Mouse (Mus musculus) CH12.LX (cell line): ENCODE results near the gene Tusc2.

ENCODE experiments used
- CTCF ChIP-seq, 2 experiments: IDR thresholded peaks in 1 of 2; conservative IDR thresholded peaks in 1 of 2; 2 replicates each; pipeline ENCODE4 v1.5.1; 2011 to 2012; ENCODE audit warnings: low read depth in 2 of 2, low read length in 2 of 2, improper control_type of control experiment in 1 of 2, inconsistent platforms in 1 of 2, mild to moderate bottlenecking in 1 of 2, moderate library complexity in 1 of 2
- E2F4 ChIP-seq: IDR thresholded peaks from 2 replicates; pipeline ENCODE4 v1.6.1; 2011; ENCODE audit warnings: low read depth, low read length, improper control_type of control experiment; ENCODE audit not compliant: insufficient replicate concordance
- ETS1 ChIP-seq: conservative IDR thresholded peaks from 2 replicates; pipeline ENCODE4 v1.6.1; 2012; ENCODE audit warnings: low read depth, mild to moderate bottlenecking, inconsistent platforms, low read length, improper control_type of control experiment, moderate library complexity
- HCFC1 ChIP-seq: IDR thresholded peaks from 2 replicates; pipeline ENCODE4 v1.6.1; 2012; ENCODE audit warnings: low read depth, mild to moderate bottlenecking, inconsistent platforms, low read length, improper control_type of control experiment
- KAT2A ChIP-seq: IDR thresholded peaks from 2 replicates; pipeline ENCODE4 v1.6.1; 2012; ENCODE audit warnings: low read length, improper control_type of control experiment, inconsistent platforms; ENCODE audit not compliant: insufficient replicate concordance
- MAX ChIP-seq: IDR thresholded peaks from 2 replicates; pipeline ENCODE4 v1.6.1; 2011; ENCODE audit warnings: low read length, improper control_type of control experiment
- MAZ ChIP-seq: IDR thresholded peaks from 2 replicates; pipeline ENCODE4 v1.6.1; 2012; ENCODE audit warnings: low read depth, mild to moderate bottlenecking, inconsistent platforms, low read length, improper control_type of control experiment, moderate library complexity
- NELFE ChIP-seq: IDR thresholded peaks from 2 replicates; pipeline ENCODE4 v1.6.1; 2011; ENCODE audit warnings: low read depth, low read length, improper control_type of control experiment
- POLR2A ChIP-seq: IDR thresholded peaks from 2 replicates; pipeline ENCODE4 v1.6.1; 2011; ENCODE audit warnings: low read depth, mild to moderate bottlenecking, improper control_type of control experiment, low read length
- TCF12 ChIP-seq: IDR thresholded peaks from 2 replicates; pipeline ENCODE4 v1.6.1; 2014; ENCODE audit warnings: low read depth, mild to moderate bottlenecking, inconsistent platforms, low read length, improper control_type of control experiment
- UBTF ChIP-seq: IDR thresholded peaks from 2 replicates; pipeline ENCODE4 v1.6.1; 2012; ENCODE audit warnings: low read depth, mild to moderate bottlenecking, inconsistent platforms, low read length, improper control_type of control experiment, moderate library complexity

GRCm38 (mm10) chr9:107570016-107570415 is 7.0 kb downstream of the Tusc2 start:
- TF ChIP-seq HCFC1 (no peak), MAX (no peak), KAT2A (no peak), TCF12 (no peak), NELFE (no peak), POLR2A (no peak), E2F4 (no peak), UBTF (no peak), CTCF (conservative IDR thresholded peaks at IDR 0.05 in 1 of 2, IDR thresholded peaks at IDR 0.05 in 1 of 2; ENCODE audit: low read depth in 2 of 2, low read length in 2 of 2) (no peak), MAZ (no peak), ETS1 (no peak)
